Mouse (Mus musculus): Measurements from ENCODE around the gene Cd99l2.

DNA sequence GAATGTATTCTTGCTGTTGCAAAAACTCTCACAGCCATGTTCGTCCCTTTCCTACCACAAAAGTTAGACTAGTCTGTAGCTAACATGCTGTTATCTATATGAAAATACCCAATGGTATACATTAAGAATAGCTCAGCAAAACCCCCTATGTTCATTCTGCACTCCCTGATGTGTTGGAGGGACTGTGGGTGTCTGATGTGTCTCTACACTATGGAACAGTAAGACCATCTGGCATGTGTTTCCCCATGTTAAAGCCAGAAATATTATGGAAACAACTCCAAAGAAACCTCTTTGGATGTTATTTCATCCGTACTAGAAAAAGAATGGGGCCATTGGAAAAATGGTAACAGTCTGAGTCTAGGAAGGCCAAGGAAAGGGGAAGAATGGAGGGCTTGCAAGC is 57.1 kb downstream of the Cd99l2 start:
- TF ChIP-seq CTCF (IDR thresholded peaks at IDR 0.05; ENCODE audit: low read depth, low read length) (no peak), POLR2A (IDR thresholded peaks at IDR 0.05; ENCODE audit: insufficient read depth, low read length) (no peak)
